Mouse (Mus musculus): ENCODE measurements around the gene Gphn. TPM values are rescaled to one million over a fixed set of nuclear protein-coding genes. Genes with fewer than 3 reads are reported as not detected.

The Gphn gene
- total RNA-seq, 2 experiments from 2014 or later: 17.9 to 19.6 TPM

DNA sequence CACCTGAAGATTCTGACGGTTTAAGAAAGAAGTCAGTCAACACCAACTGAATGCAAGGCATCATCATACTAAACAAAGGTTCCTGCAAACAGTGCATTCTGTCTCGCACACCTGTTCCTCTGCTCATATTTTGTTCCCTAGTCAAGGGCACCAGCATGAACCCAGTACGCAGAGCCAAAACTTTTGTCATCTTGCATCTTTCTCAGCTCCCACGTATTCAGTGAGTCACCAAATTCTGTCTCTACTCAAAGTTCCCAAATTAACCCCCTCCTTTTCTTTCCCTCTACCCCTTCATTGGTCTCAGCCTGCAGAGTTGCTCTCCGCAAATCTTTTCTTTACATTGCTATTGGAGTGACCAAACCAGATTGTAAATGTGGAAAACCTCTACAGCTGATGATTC, 462.7 kb downstream of the Gphn start:
- no peak for DNase-seq (ENCODE audit: low spot score in 2 of 2)

DNA sequence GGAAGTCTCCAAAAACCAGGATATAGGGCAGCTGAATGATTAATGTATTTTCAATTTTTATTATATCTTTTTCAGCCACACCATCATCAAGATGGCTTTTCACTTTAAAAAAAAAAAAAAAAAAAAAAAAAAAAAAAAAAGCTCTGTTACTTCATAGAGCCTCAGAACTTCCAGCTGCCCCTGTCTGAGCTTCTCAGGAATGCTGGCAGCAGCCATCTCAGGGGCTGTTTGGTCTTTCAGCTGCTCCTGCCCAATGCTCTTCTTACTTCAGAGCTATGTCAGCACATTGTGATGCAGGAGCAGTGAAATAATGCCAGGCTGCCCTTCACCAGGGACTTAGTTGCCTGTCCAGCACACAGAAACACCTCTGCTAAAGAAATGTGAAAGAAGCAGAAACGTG, 465.1 kb downstream of the Gphn start, which contains the start of gene Fam71d:
Fam71d (plus strand) TSS at position 211 of the 400 bp plus-strand sequence.
- no peak for DNase-seq (ENCODE audit: low spot score in 2 of 2)

DNA sequence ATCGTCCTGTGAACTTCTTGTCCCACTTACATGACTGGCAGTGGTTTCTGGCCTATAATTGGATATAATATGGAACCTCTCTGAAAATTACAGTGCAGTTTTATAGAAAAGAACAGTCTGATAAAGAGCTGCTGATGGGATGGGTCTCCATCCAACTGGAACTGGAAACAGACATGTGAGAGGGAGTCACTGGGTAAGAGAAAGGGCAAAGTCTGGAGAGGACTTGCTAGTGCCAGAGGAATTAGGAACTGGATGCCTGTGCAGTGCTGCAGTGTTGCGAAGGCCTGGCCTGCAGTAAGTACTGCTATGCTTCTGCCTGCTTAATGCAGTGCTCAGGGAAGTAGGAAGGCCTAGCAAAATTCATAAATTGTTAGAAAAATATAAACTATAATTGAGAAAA, 467.1 kb downstream of the Gphn start:
- no peak for DNase-seq (ENCODE audit: low spot score in 2 of 2)

DNA sequence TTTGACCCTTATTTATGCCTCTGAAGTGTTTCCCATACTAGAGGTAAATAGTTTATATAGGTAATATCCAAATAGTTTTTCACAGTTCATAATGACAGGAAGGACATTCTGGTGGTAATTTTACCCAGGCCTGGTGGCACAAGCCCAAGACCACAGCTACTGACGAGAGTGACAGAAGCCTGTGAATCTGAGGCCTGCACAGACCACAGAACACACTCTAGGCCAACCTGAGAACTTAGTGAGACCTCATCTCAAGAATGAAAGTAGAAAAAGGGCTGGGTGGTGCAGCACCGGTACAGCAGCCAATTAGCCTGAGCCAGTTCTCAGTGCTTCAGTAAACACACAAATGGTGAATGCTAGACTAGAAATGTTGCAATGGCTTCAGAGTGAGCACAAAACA, 491.6 kb downstream of the Gphn start:
- DNase-seq (ENCODE audit: low spot score in 2 of 2): no peak

DNA sequence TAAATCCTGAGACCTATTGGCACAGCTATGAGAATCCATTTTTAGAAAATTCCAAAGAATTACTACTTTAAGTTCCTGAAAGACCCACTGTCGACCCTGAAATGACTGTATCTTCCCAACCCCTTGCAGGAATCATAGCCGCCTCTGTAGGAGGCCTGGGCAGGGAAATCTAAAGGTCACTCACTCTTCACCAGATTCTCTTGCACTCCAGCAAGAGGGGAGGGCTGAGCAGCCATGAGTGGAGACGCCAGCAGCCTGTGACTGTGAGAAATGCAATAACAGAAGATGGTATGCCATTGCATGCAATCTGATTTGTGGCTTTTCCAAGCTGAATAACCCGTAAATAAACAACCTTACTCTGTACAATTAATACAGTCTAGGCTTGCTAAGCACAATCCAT, 501.5 kb downstream of the Gphn start:
- DNase-seq (ENCODE audit: low spot score in 2 of 2): no peak

Other genes with a start within 250 kb of the Gphn start
- gene Gm6657, start 32.1 kb upstream of the Gphn start, total RNA-seq (2021): not detected